In genomic region chr4:63498346-63498745, GRCm38 (mm10) we compare ENCODE assay signal across 13 mouse cellular contexts. TPM values are rescaled to one million over a fixed set of nuclear protein-coding genes. Genes with fewer than 3 reads are reported as not detected.
A peak's percentile ranks its signal among the peaks of the same experiment; 100 is the strongest.
DNase-seq lines count a peak whose midpoint lies in the region; ATAC-seq and TF ChIP-seq lines count a peak whose summit lies in the region.
"Had no signal": no experiment of that assay in that cellular context is flagged by ENCODE, and none has a peak within 500 bp of the region (broad histone marks: within the 10 kb centered on the region; RNA-seq: fewer than 3 reads in every experiment).

No protein-coding gene starts in this region.

- 37% methylated on average over 3 of the region's 3 CpGs for WGBS in intestine, postnatal 0 days
- 30% methylated on average over 3 of the region's 3 CpGs for WGBS in intestine, embryonic 15.5 days
- WGBS in neural tube, embryonic 11.5 days = 33% methylated on average over 3 of the region's 3 CpGs
- WGBS in neural tube, embryonic 15.5 days = 36% methylated on average over 3 of the region's 3 CpGs
- 37% methylated on average over 3 of the region's 3 CpGs for WGBS in embryonic facial prominence, embryonic 11.5 days

- ATAC-seq in intestine, postnatal 0 days = no peak
- ATAC-seq in intestine, embryonic 15.5 days = no peak
- ATAC-seq in neural tube, embryonic 11.5 days (ENCODE audit: insufficient read depth, low FRiP score, low TSS enrichment) = no peak
- no peak for ATAC-seq in neural tube, embryonic 15.5 days (ENCODE audit: low FRiP score)
- no peak for ATAC-seq in embryonic facial prominence, embryonic 11.5 days (replicated peaks; ENCODE audit: insufficient number of reproducible peaks, low FRiP score, low TSS enrichment, low read depth)
- no peak for ATAC-seq in megakaryocyte-erythroid progenitor cell, adult 5-6 weeks (replicated peaks; ENCODE audit: low FRiP score, low TSS enrichment, poor library complexity, severe bottlenecking)
- ATAC-seq: forebrain, embryonic 13.5 days had no signal

- peak; percentile 30 for DNase-seq in neural tube, embryonic 11.5 days (ENCODE audit: low spot score)
- DNase-seq in embryonic facial prominence, embryonic 11.5 days (ENCODE audit: low spot score) = peak; percentile 49
- DNase-seq in splenic B cell, adult 2 months (ENCODE audit: low read depth, low spot score) = peak; percentile 57
- DNase-seq: adrenal gland, postnatal 36 days; heart, postnatal 14 days; lung, postnatal 14 days had no signal

- H3K4me3 ChIP-seq in intestine, postnatal 0 days (ENCODE audit: low read depth, low read length) = no peak overlapping the region
- no peak overlapping the region for H3K4me3 ChIP-seq in intestine, embryonic 15.5 days (replicated peaks)
- no peak overlapping the region for H3K4me3 ChIP-seq in neural tube, embryonic 11.5 days (ENCODE audit: low read depth, low read length)
- H3K4me3 ChIP-seq in neural tube, embryonic 15.5 days (replicated peaks) = no peak overlapping the region
- H3K4me3 ChIP-seq in embryonic facial prominence, embryonic 11.5 days (ENCODE audit: low read depth, low read length) = no peak overlapping the region
- H3K4me3 ChIP-seq: embryonic facial prominence, embryonic 13.5 days; forebrain, embryonic 13.5 days; kidney, embryonic 15.5 days had no signal

- H3K9me3 ChIP-seq in intestine, postnatal 0 days (ENCODE audit: control insufficient read depth) = no peaks in the 10 kb centered on the region
- H3K9me3 ChIP-seq in intestine, embryonic 15.5 days = no peaks in the 10 kb centered on the region
- H3K9me3 ChIP-seq in neural tube, embryonic 11.5 days (ENCODE audit: control insufficient read depth, low read length) = no peaks in the 10 kb centered on the region
- no peaks in the 10 kb centered on the region for H3K9me3 ChIP-seq in neural tube, embryonic 15.5 days (replicated peaks)
- H3K9me3 ChIP-seq in embryonic facial prominence, embryonic 11.5 days (replicated peaks; ENCODE audit: control insufficient read depth, low read length) = no peaks in the 10 kb centered on the region
- H3K9me3 ChIP-seq: embryonic facial prominence, embryonic 13.5 days; forebrain, embryonic 13.5 days; kidney, embryonic 15.5 days had no signal

- H3K27ac ChIP-seq in intestine, postnatal 0 days (ENCODE audit: low read depth, low read length) = no peak overlapping the region
- no peak overlapping the region for H3K27ac ChIP-seq in intestine, embryonic 15.5 days
- H3K27ac ChIP-seq in neural tube, embryonic 11.5 days (ENCODE audit: low read depth, low read length) = no peak overlapping the region
- no peak overlapping the region for H3K27ac ChIP-seq in neural tube, embryonic 15.5 days (replicated peaks)
- no peak overlapping the region for H3K27ac ChIP-seq in embryonic facial prominence, embryonic 11.5 days (replicated peaks; ENCODE audit: low read depth, low read length)
- H3K27ac ChIP-seq: embryonic facial prominence, embryonic 13.5 days; forebrain, embryonic 13.5 days; kidney, embryonic 15.5 days had no signal

- H3K9ac ChIP-seq in intestine, postnatal 0 days (ENCODE audit: low read depth, low read length) = no peak overlapping the region
- H3K9ac ChIP-seq in intestine, embryonic 15.5 days = no peak overlapping the region
- H3K9ac ChIP-seq in neural tube, embryonic 11.5 days (ENCODE audit: low read length) = no peak overlapping the region
- H3K9ac ChIP-seq in neural tube, embryonic 15.5 days (replicated peaks) = no peak overlapping the region
- no peak overlapping the region for H3K9ac ChIP-seq in embryonic facial prominence, embryonic 11.5 days (replicated peaks; ENCODE audit: low read length)
- H3K9ac ChIP-seq: embryonic facial prominence, embryonic 13.5 days; forebrain, embryonic 13.5 days; kidney, embryonic 15.5 days had no signal

- no peaks in the 10 kb centered on the region; the same call in 1 of the 2 replicates for H3K4me1 ChIP-seq in intestine, postnatal 0 days (replicated peaks; ENCODE audit: control insufficient read depth, insufficient read depth, low read length)
- H3K4me1 ChIP-seq in intestine, embryonic 15.5 days (replicated peaks) = peaks cover 18% of the 10 kb centered on the region
- H3K4me1 ChIP-seq in neural tube, embryonic 11.5 days (ENCODE audit: control insufficient read depth, insufficient read depth, low read length) = peaks cover 14% of the 10 kb centered on the region
- peaks cover 35% of the 10 kb centered on the region for H3K4me1 ChIP-seq in neural tube, embryonic 15.5 days
- H3K4me1 ChIP-seq in embryonic facial prominence, embryonic 11.5 days (ENCODE audit: control insufficient read depth, insufficient read depth, low read length) = no peaks in the 10 kb centered on the region; the same call in 1 of the 2 replicates

- H3K27me3 ChIP-seq in intestine, postnatal 0 days (replicated peaks; ENCODE audit: control insufficient read depth, insufficient read depth, low read length) = peaks cover 3% of the 10 kb centered on the region; the same call in 1 of the 2 replicates
- H3K27me3 ChIP-seq in intestine, embryonic 15.5 days (replicated peaks) = peaks cover 12% of the 10 kb centered on the region
- H3K27me3 ChIP-seq in neural tube, embryonic 11.5 days (ENCODE audit: control insufficient read depth, insufficient read depth, low read length) = peaks cover 7% of the 10 kb centered on the region
- H3K27me3 ChIP-seq in neural tube, embryonic 15.5 days (replicated peaks) = no peaks in the 10 kb centered on the region
- H3K27me3 ChIP-seq in embryonic facial prominence, embryonic 11.5 days (ENCODE audit: control insufficient read depth, insufficient read depth, low read length) = peaks cover 11% of the 10 kb centered on the region
- H3K27me3 ChIP-seq in splenic B cell, adult 2 months (ENCODE audit: control insufficient read depth, insufficient read depth, low read length, poor library complexity, severe bottlenecking) = peaks cover 3% of the 10 kb centered on the region

- H3K36me3 ChIP-seq in intestine, postnatal 0 days (ENCODE audit: control insufficient read depth, insufficient read depth) = no peaks in the 10 kb centered on the region
- no peaks in the 10 kb centered on the region for H3K36me3 ChIP-seq in intestine, embryonic 15.5 days
- H3K36me3 ChIP-seq in neural tube, embryonic 11.5 days (ENCODE audit: control insufficient read depth, insufficient read depth, low read length) = no peaks in the 10 kb centered on the region
- no peaks in the 10 kb centered on the region for H3K36me3 ChIP-seq in neural tube, embryonic 15.5 days
- no peaks in the 10 kb centered on the region for H3K36me3 ChIP-seq in embryonic facial prominence, embryonic 11.5 days (replicated peaks; ENCODE audit: control insufficient read depth, insufficient read depth, low read depth, low read length)
- no peaks in the 10 kb centered on the region for H3K36me3 ChIP-seq in splenic B cell, adult 2 months (ENCODE audit: control insufficient read depth, insufficient read depth, low read length, poor library complexity, severe bottlenecking)
- H3K36me3 ChIP-seq: embryonic facial prominence, embryonic 13.5 days; kidney, embryonic 15.5 days had no signal

- peak; percentile 56 for TF ChIP-seq CTCF in intestine, postnatal 0 days (IDR thresholded peaks at IDR 0.05; ENCODE audit: low read depth)

- H3K4me2 ChIP-seq in intestine, postnatal 0 days (replicated peaks; ENCODE audit: low read depth) = no peak overlapping the region
- no peak overlapping the region for H3K4me2 ChIP-seq in intestine, embryonic 15.5 days (replicated peaks)
- H3K4me2 ChIP-seq in neural tube, embryonic 11.5 days (ENCODE audit: low read depth) = no peak overlapping the region
- no peak overlapping the region for H3K4me2 ChIP-seq in neural tube, embryonic 15.5 days
- no peak overlapping the region for H3K4me2 ChIP-seq in embryonic facial prominence, embryonic 11.5 days (ENCODE audit: low read depth, low read length)
- H3K4me2 ChIP-seq: embryonic facial prominence, embryonic 13.5 days; forebrain, embryonic 13.5 days; kidney, embryonic 15.5 days had no signal

RNA-seq across cellular contexts. Expression of gene Whrn, which starts 2.6 kb away (rescaled TPM):
- 1.3 and 1.8 TPM in 2 replicates for polyA plus RNA-seq in intestine, postnatal 0 days (2015; fragmentation: Nextera tagmentation; extraction: Ambion mirVana)
- 4.0 and 4.6 TPM in 2 replicates for polyA plus RNA-seq in intestine, embryonic 15.5 days (2015; fragmentation: Nextera tagmentation; extraction: Ambion mirVana)
- 8.0 and 10.5 TPM in 2 replicates for polyA plus RNA-seq in neural tube, embryonic 11.5 days (2014; fragmentation: Nextera tagmentation; extraction: Ambion mirVana)
- 5.5 and 5.6 TPM in 2 replicates for polyA plus RNA-seq in neural tube, embryonic 15.5 days (2015; fragmentation: Nextera tagmentation; extraction: Ambion mirVana)
- polyA plus RNA-seq in embryonic facial prominence, embryonic 11.5 days (2014; fragmentation: Nextera tagmentation; extraction: Ambion mirVana) = 3.8 and 4.6 TPM in 2 replicates
- total RNA-seq in megakaryocyte-erythroid progenitor cell, adult 5-6 weeks (2014; fragmentation: Nextera tagmentation) = 0.15 and 0.82 TPM in 2 replicates
- total RNA-seq in megakaryocyte-erythroid progenitor cell, adult 5-6 weeks (2017) = not detected in 2 replicates

RNA-seq across cellular contexts. Expression of gene Atp6v1g1, which starts 46.2 kb away (rescaled TPM):
- polyA plus RNA-seq in intestine, postnatal 0 days (2015; fragmentation: Nextera tagmentation; extraction: Ambion mirVana) = 345 and 364 TPM in 2 replicates
- 288 and 316 TPM in 2 replicates for polyA plus RNA-seq in intestine, embryonic 15.5 days (2015; fragmentation: Nextera tagmentation; extraction: Ambion mirVana)
- polyA plus RNA-seq in neural tube, embryonic 11.5 days (2014; fragmentation: Nextera tagmentation; extraction: Ambion mirVana) = 388 and 403 TPM in 2 replicates
- polyA plus RNA-seq in neural tube, embryonic 15.5 days (2015; fragmentation: Nextera tagmentation; extraction: Ambion mirVana) = 402 and 431 TPM in 2 replicates
- 353 and 362 TPM in 2 replicates for polyA plus RNA-seq in embryonic facial prominence, embryonic 11.5 days (2014; fragmentation: Nextera tagmentation; extraction: Ambion mirVana)
- 58.7 and 92.6 TPM in 2 replicates for total RNA-seq in megakaryocyte-erythroid progenitor cell, adult 5-6 weeks (2014; fragmentation: Nextera tagmentation)
- 57.0 and 85.8 TPM in 2 replicates for total RNA-seq in megakaryocyte-erythroid progenitor cell, adult 5-6 weeks (2017)
